Mouse (Mus musculus): ENCODE results near the gene Dgkd.

Gene Dgkd

GRCm38 (mm10) chr1:87935095-87935494 is 82.0 kb downstream of the Dgkd start:
- DNase-seq (ENCODE audit: low read depth, low spot score) = no peak

- no peak for DNase-seq (ENCODE audit: low read depth, low spot score)
These were observed 82.5 kb downstream of the Dgkd start for GRCm38 (mm10) chr1:87935546-87935945.

DNA sequence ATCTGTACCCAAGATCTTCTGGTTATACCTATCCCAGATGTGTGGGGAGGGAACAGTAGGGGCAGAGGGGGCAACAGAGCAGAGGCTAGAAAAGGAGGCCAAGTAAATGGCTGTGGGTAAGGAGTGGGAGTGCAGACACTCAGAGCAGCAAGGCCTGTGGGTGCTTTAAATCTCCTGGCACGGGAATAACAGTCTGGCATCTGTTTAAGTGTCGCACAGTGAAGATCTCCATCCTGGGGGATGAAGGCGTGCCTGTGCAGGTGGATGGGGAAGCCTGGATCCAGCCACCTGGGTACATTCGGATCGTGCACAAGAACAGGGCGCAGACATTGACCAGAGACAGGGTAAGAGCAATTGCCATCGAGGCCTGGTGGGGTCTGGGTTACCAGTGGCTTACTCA is 83.0 kb downstream of the Dgkd start:
- DNase-seq (ENCODE audit: low read depth, low spot score) = no peak

DNA sequence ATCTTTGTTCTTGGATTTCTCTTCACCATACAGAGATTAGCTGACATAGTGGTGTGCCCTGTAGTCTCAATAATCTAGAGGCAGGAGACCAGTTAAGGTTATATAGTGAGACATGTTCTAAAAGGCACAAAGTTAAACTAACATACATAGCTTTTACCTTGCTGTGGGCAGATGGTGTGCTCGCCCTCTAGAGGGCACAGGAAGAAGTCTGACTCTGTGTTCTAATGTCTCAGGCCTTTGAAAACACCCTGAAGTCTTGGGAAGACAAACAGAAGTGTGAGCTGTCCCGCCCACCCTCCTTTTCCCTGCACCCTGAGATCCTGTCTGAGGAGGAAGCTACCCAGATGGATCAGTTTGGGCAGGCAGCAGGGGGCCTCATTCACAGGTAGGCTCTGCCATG is 83.4 kb downstream of the Dgkd start:
- peak; percentile 42 for DNase-seq (ENCODE audit: low read depth, low spot score)

GRCm38 (mm10) chr1:87941765-87942164 is 88.7 kb downstream of the Dgkd start:
- DNase-seq (ENCODE audit: low read depth, low spot score) = no peak

DNA sequence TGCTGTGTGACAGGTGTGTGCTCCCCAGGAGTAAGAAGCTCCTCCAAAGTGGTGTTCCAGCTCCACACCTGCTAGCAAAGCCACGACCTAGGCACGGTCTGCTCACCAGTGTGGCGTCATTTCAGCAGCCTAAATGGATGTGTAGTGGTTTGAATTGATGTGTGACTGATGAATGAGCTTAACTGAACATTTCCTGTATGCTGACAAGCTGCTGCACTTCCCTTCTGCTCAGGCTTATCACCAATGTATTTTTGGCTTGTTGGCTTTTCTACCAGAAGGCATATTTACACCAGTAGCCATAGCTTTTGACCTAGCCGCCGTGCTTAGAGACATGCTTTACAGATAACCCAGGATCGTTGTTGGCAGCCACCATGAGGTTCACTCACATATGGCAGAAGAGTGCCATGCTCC is 94.6 kb downstream of the Dgkd start:
- DNase-seq (ENCODE audit: low read depth, low spot score) = no peak

- DNase-seq (ENCODE audit: low read depth, low spot score) = no peak
These were observed 98.6 kb downstream of the Dgkd start for GRCm38 (mm10) chr1:87951641-87952040.

- DNase-seq (ENCODE audit: low read depth, low spot score) = no peak
These were observed 100.0 kb downstream of the Dgkd start for GRCm38 (mm10) chr1:87953073-87953472.

- no peak for DNase-seq (ENCODE audit: low read depth, low spot score)
These were observed 105.8 kb downstream of the Dgkd start for GRCm38 (mm10) chr1:87958931-87959330.

DNA sequence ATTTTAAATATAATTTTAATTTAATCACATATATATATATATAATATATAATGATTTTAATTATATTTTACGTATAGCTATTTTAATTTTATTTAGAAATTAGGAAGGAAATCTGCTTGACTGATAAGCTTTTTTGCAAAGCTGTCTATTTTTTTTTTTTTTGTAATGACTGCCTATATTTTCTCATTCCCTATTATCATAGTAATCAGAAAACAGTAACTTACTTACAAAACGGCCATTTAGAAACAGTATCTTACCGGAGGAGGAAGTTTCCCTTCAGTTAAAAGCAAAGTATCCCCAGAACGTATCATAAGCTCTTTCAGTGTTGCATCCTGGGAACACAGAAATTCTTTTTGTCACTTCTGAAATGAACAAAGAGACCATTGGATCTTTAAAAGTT is 106.4 kb downstream of the Dgkd start:
- DNase-seq (ENCODE audit: low read depth, low spot score) = no peak

DNA sequence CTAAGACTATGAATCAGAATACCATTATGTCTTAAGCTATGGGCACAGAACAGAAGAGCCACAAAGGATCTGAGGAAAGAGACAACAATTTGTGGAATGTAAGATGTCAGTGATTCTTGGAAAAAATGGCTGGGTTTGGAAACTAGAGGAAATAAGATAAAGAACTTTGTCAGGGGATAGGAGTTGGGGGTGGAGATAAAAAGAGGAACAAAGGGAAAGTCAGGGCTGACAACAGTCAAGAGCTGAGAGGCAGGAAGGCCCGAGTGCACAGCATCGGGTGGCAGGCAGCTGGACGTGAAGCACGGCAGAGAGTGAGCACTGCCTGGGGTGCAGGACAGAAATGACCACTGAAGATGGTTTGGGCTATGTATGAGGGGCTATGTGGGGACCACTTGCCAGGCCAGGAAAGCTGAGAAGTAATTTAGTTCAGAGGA is 106.9 kb downstream of the Dgkd start:
- peak; percentile 5 for DNase-seq (ENCODE audit: low read depth, low spot score)

DNA sequence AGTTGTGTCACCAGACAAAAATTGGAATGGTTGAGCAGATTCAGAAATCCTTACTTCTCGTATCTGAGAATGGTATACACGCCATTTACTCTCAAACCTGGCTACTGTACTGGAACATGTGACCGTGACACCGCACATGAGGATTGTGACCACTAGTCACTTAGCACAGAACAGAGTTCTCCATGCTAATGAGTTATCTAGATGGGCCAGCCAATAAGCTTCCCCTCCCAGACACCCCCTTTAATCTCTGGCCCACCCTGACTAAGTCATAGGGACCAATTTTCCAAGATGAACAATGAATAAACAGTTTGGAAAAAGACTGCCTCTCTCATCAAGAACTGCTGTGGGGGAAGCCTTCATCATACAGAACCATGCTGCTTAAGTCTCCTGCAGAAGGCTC is 107.7 kb downstream of the Dgkd start:
- DNase-seq (ENCODE audit: low read depth, low spot score) = no peak

DNA sequence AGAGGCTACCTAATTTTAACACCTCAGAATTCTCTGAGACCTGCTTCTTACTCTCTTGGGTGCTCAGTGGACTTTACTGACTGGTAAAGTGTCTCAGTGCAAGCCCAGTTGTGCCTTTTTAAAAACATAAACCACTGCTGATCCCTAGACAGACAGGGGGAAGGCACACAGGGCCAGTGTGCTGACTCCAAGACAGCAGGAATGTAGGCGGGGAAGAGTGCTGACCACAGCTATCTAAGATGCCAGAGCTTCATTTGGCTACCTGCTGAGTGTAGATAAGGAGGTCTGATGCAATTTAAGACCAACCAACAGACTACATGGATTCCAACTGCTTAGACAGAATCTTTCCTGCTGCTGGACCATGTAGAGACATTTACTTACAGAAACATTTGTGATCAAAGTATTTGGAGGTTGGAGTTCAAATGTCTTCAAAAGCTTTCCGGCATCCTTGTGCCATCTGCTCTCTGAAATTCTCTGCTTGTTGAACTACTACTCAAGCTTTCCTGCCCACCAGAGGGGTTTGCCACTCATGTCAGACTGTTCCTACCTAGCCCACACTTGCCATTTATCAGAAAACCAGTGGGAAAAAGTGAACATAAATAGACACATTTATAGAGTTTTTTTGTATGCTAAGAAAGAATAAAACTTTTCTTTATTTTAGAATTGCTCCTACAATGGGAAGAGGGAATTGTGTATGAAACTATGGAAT is 108.5 kb downstream of the Dgkd start:
- DNase-seq (ENCODE audit: low read depth, low spot score) = no peak

- no peak for DNase-seq (ENCODE audit: low read depth, low spot score)
These were observed 117.3 kb downstream of the Dgkd start for GRCm38 (mm10) chr1:87970381-87970780.

GRCm38 (mm10) chr1:87982291-87982690 is 129.2 kb downstream of the Dgkd start:
- no peak for DNase-seq (ENCODE audit: low read depth, low spot score)

GRCm38 (mm10) chr1:87992716-87993115 is 139.6 kb downstream of the Dgkd start:
- DNase-seq (ENCODE audit: low read depth, low spot score) = no peak

Measured in R1 (cell line).